Mouse (Mus musculus): ENCODE results near the gene Otof. TPM values are rescaled to one million over a fixed set of nuclear protein-coding genes. Genes with fewer than 3 reads are reported as not detected.

Gene Otof
- total and polyA plus RNA-seq, 3 experiments: under 0.01 TPM; not detected in 2

DNA sequence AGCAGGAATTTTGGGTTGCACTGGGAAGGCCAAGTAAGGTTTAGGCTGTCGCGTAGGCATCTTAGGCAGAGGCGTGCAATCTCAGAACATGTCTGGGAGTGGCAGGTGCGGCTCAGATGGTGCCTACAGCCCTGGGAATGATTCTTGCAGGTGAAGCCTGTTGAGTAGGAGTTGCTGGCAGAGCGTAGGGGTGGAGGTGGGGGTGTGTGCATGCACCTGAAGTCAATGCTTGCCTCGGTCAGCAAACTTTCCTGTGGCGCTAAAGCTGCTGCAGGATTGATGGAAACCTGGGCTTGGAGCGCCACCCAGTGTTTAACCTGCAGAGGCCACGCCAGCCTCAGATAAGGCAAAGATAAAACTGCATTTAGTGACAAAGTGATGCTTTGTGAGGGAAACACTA, 118.6 kb downstream of the Otof start:
- DNase-seq (ENCODE audit: low spot score) (peak; percentile 28), ATAC-seq (ENCODE audit: extremely low read depth, insufficient number of reproducible peaks, low FRiP score, poor library complexity, severe bottlenecking) (no peak)
- H3K27me3 ChIP-seq (ENCODE audit: insufficient read depth, low read length): peaks cover 10% of the 10 kb centered on the region; the same call in 1 of the 2 replicates
- H3K4me3 ChIP-seq (ENCODE audit: low read depth, low read length): no peak overlapping the region
- H3K36me3 ChIP-seq (replicated peaks): no peaks in the 10 kb centered on the region
- H3K4me1 ChIP-seq (ENCODE audit: insufficient read depth, low read depth, low read length): no peaks in the 10 kb centered on the region
- H3K9me3 ChIP-seq (replicated peaks): no peaks in the 10 kb centered on the region
- no peak for TF ChIP-seq POLR2AphosphoS5 (IDR thresholded peaks at IDR 0.05; ENCODE audit: insufficient replicate concordance, low read depth, low read length)
- peak; percentile 39; the same call in 1 of the 2 replicates for TF ChIP-seq CTCF (IDR thresholded peaks at IDR 0.05; ENCODE audit: low read depth, low read length)

DNA sequence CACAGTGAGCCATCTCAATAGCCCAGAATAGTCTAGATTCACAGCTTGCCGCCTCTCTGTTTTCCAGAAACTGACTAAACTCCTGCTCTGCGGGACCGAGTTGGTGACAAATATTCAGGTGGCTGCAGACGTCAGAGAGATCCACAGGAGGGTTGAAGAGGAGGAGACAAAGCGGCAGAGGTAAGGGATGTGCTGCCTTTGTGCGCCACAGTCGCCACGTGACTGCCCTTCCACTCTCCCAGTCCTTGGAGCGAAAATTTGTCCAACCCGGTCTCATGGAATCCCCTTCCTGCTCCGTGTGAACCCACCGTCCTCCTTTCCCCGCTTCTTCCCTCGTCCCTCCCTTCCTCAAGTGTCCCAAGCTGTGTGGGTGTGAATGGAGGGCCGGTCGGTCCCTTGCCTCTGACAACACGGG, 119.1 kb downstream of the Otof start:
- ATAC-seq (ENCODE audit: extremely low read depth, insufficient number of reproducible peaks, low FRiP score, poor library complexity, severe bottlenecking) (no peak), DNase-seq (ENCODE audit: low spot score) (no peak)
- Histone ChIP-seq H3K4me3 (ENCODE audit: low read depth, low read length) (no peak overlapping the region), H3K27me3 (ENCODE audit: insufficient read depth, low read length) (peaks cover 9% of the 10 kb centered on the region; the same call in 1 of the 2 replicates), H3K9me3 (replicated peaks) (no peaks in the 10 kb centered on the region), H3K4me1 (ENCODE audit: insufficient read depth, low read depth, low read length) (no peaks in the 10 kb centered on the region), H3K36me3 (replicated peaks) (no peaks in the 10 kb centered on the region)
- no peak for TF ChIP-seq POLR2AphosphoS5 (IDR thresholded peaks at IDR 0.05; ENCODE audit: insufficient replicate concordance, low read depth, low read length)
- TF ChIP-seq GATA2 (IDR thresholded peaks at IDR 0.05; ENCODE audit: borderline replicate concordance, low read depth, low read length): no peak
- no peak for TF ChIP-seq CTCF (IDR thresholded peaks at IDR 0.05; ENCODE audit: low read depth, low read length)
- TF ChIP-seq GATA1 (IDR thresholded peaks at IDR 0.05; ENCODE audit: borderline replicate concordance, low read length): no peak
- TF ChIP-seq TAL1 (conservative IDR thresholded peaks at IDR 0.05; ENCODE audit: low read depth, low read length): no peak

DNA sequence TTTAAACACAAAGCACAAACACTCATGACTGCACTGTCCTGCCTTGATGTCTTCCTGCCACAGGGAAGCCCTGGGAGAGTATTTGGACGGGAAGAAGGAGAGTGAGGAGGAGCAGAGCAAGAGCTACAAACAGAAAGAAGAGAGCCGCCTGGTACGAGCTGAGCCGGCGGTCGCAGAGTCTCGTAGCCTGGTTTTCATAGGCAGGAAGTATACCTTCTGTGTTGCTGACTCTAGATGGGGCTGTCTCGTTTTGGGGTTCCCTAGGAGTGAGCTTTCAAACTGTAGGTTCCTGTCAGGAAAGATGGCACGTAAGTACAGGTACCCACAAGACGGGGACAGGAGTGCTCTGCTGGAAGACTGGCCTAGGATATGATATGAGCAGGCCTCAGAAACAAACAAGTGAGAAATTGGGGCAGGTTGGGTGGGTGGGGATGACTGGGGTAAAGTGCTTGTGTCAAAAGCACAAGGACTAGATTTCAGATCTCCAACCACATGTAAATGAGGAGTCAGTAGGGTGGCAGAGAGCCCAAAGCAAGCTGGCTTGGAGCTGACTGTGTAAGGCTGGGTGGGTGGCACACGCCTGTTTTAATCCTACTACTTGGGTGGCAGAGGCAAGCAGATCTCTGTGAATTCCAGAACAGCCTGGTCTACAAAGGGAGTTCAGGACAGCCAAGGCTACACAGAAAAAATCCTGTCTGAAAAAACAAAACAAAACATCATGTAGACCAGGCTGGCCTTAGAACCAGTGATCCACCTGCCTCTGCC, 119.9 kb downstream of the Otof start:
- Histone ChIP-seq H3K36me3 (replicated peaks) (no peaks in the 10 kb centered on the region), H3K4me1 (ENCODE audit: insufficient read depth, low read depth, low read length) (no peaks in the 10 kb centered on the region), H3K9me3 (replicated peaks) (no peaks in the 10 kb centered on the region), H3K4me3 (ENCODE audit: low read depth, low read length) (no peak overlapping the region), H3K27me3 (ENCODE audit: insufficient read depth, low read length) (peaks cover 6% of the 10 kb centered on the region; the same call in 1 of the 2 replicates)
- DNase-seq (ENCODE audit: low spot score) (no peak), ATAC-seq (ENCODE audit: extremely low read depth, insufficient number of reproducible peaks, low FRiP score, poor library complexity, severe bottlenecking) (no peak)
- TF ChIP-seq GATA1 (IDR thresholded peaks at IDR 0.05; ENCODE audit: borderline replicate concordance, low read length): no peak
- TF ChIP-seq GATA2 (IDR thresholded peaks at IDR 0.05; ENCODE audit: borderline replicate concordance, low read depth, low read length): no peak
- no peak for TF ChIP-seq POLR2AphosphoS5 (IDR thresholded peaks at IDR 0.05; ENCODE audit: insufficient replicate concordance, low read depth, low read length)
- no peak for TF ChIP-seq TAL1 (conservative IDR thresholded peaks at IDR 0.05; ENCODE audit: low read depth, low read length)
- TF ChIP-seq CTCF (IDR thresholded peaks at IDR 0.05; ENCODE audit: low read depth, low read length): no peak

DNA sequence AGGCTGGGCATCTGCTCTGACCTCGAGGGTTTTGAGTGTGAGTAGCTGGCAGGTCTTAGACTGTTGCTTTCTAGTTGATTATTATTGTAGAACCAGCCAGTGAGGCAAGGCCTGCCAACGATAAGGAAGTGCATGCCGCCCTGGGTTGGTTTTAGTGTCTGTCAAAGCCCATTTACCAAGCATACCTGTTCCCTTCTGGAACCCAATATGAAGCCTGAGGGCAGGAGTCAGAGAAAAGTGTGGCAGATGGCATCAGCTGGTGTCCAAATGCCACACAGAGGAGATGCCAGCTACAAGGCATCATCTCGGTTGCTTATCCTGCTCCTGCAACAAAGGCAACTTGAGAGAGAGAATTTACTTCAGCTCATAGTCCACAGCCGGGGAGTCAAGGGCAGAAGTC, 120.9 kb downstream of the Otof start:
- peaks cover 6% of the 10 kb centered on the region; the same call in 1 of the 2 replicates for H3K27me3 ChIP-seq (ENCODE audit: insufficient read depth, low read length)
- H3K4me1 ChIP-seq (ENCODE audit: insufficient read depth, low read depth, low read length): no peaks in the 10 kb centered on the region
- no peaks in the 10 kb centered on the region for H3K9me3 ChIP-seq (replicated peaks)
- H3K36me3 ChIP-seq (replicated peaks): no peaks in the 10 kb centered on the region
- DNase-seq (ENCODE audit: low spot score) (no peak), ATAC-seq (ENCODE audit: extremely low read depth, insufficient number of reproducible peaks, low FRiP score, poor library complexity, severe bottlenecking) (no peak)
- no peak overlapping the region for H3K4me3 ChIP-seq (ENCODE audit: low read depth, low read length)
- TF ChIP-seq GATA1 (IDR thresholded peaks at IDR 0.05; ENCODE audit: borderline replicate concordance, low read length) (no peak), GATA2 (IDR thresholded peaks at IDR 0.05; ENCODE audit: borderline replicate concordance, low read depth, low read length) (no peak), POLR2AphosphoS5 (IDR thresholded peaks at IDR 0.05; ENCODE audit: insufficient replicate concordance, low read depth, low read length) (no peak), TAL1 (conservative IDR thresholded peaks at IDR 0.05; ENCODE audit: low read depth, low read length) (no peak), CTCF (IDR thresholded peaks at IDR 0.05; ENCODE audit: low read depth, low read length) (no peak)

Other genes starting within 250 kb of the Otof start
- gene Selenoi, start 229.4 kb downstream of the Otof start, total RNA-seq (2014; fragmentation: Nextera tagmentation): 49.7 and 54.0 TPM in 2 replicates
- 41.7 and 55.2 TPM in 2 replicates for gene Selenoi, start 229.4 kb downstream of the Otof start, total RNA-seq (2017)
- gene Selenoi, start 229.4 kb downstream of the Otof start, polyA plus RNA-seq (2012): 0.95 and 1.6 TPM in 2 replicates
- not detected in 2 replicates for gene Drc1, start 180.5 kb downstream of the Otof start, total RNA-seq (2014; fragmentation: Nextera tagmentation)
- not detected in 2 replicates for gene Drc1, start 180.5 kb downstream of the Otof start, total RNA-seq (2017)
- not detected in 2 replicates for gene Drc1, start 180.5 kb downstream of the Otof start, polyA plus RNA-seq (2012)
- not detected in 2 replicates for gene 1700001C02Rik, start 4.1 kb upstream of the Otof start, total RNA-seq (2014; fragmentation: Nextera tagmentation)
- not detected in 2 replicates for gene 1700001C02Rik, start 4.1 kb upstream of the Otof start, total RNA-seq (2017)
- not detected in 2 replicates for gene 1700001C02Rik, start 4.1 kb upstream of the Otof start, polyA plus RNA-seq (2012)
- gene Cib4, start 83.9 kb upstream of the Otof start, total RNA-seq (2014; fragmentation: Nextera tagmentation): not detected in 2 replicates
- not detected in 2 replicates for gene Cib4, start 83.9 kb upstream of the Otof start, total RNA-seq (2017)
- gene Cib4, start 83.9 kb upstream of the Otof start, polyA plus RNA-seq (2012): not detected in 2 replicates
- gene Kcnk3, start 126.2 kb upstream of the Otof start, total RNA-seq (2014; fragmentation: Nextera tagmentation): not detected in 2 replicates
- 0.06 and 0.16 TPM in 2 replicates for gene Kcnk3, start 126.2 kb upstream of the Otof start, total RNA-seq (2017)
- not detected in 2 replicates for gene Kcnk3, start 126.2 kb upstream of the Otof start, polyA plus RNA-seq (2012)
- gene Slc35f6, start 186.0 kb upstream of the Otof start, total RNA-seq (2014; fragmentation: Nextera tagmentation): 10.1 and 10.6 TPM in 2 replicates
- gene Slc35f6, start 186.0 kb upstream of the Otof start, total RNA-seq (2017): 11.9 and 13.0 TPM in 2 replicates
- 14.2 and 15.3 TPM in 2 replicates for gene Slc35f6, start 186.0 kb upstream of the Otof start, polyA plus RNA-seq (2012)
- 165 and 203 TPM in 2 replicates for gene Cenpa, start 204.8 kb upstream of the Otof start, total RNA-seq (2014; fragmentation: Nextera tagmentation)
- gene Cenpa, start 204.8 kb upstream of the Otof start, total RNA-seq (2017): 113 and 114 TPM in 2 replicates
- 307 and 368 TPM in 2 replicates for gene Cenpa, start 204.8 kb upstream of the Otof start, polyA plus RNA-seq (2012)
- gene Dpysl5, start 249.6 kb upstream of the Otof start, total RNA-seq (2014; fragmentation: Nextera tagmentation): not detected in 2 replicates
- under 0.01 and 0.49 TPM in 2 replicates for gene Dpysl5, start 249.6 kb upstream of the Otof start, total RNA-seq (2017)
- gene Dpysl5, start 249.6 kb upstream of the Otof start, polyA plus RNA-seq (2012): not detected in 2 replicates

All from G1E (cell line).